Mouse (Mus musculus) natural killer cell, adult 2 months (primary cell): ENCODE results near the gene Hoxc10.

Experiments used
- DNase-seq, 2 experiments: peaks; one replicate each; pipeline ENCODE4 v3.0.0; 2022; ENCODE audit warnings: low spot score in 2 of 2

The Hoxc10 gene

DNA sequence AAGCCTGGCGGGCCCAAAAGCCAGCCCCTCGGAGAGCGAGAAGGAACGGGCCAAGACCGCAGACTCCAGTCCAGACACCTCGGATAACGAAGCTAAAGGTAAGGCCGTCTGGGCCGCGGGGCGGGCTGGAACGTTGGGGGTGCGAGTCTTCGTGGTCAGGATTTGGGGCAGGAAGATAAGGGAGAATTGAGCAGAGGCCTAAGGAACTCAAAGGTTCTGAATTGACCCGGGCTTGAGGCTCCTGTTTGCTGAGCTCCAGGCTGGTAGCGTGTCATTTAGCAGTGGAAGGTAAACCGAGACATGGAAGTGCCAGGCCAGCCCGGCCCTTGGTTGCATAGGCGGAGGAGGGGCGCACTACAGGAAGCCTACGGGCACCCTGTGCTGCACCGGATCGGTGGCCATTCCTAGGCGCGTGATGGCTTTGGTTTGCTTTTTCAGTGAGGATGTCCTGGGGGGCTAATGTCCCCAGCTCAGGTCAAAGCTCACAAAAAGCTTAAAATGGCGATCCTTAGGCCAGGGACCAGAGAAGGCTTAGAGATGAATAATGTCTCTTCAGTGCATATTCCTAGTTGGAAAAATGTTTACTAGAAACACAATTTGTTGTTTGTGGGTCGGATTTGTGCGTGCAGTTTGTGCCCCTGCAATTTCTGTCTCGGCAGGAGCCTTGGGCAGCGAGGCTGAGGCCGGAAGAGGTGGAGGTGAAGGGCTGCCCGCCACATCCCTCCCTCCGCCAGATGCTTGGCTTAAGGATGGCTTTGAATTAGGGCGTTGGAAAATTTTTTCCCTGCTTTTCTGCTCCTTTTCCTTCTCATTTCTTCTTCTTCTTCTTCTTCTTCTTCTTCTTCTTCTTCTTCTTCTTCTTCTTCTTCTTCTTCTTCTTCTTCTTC is 1.2 kb downstream of the Hoxc10 start:
- DNase-seq, result no peak

DNA sequence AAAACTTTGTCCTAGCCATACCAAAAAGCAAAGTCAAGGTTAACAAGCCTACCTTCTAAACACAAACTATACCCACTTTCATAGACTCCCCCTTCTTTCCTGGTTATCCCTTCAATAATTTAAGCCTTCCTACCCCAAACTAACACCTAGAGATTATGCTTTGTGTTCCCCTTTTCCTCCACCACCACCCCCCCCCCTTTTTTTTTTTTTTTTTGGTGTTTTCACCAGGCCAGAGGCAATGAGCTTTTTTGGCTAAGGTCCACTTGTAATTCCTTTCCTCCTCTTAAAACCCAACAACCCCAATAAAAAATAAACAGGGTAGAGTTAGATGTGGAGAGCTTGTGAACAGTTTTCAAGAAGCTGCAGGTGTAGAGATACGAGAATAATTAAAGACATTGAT is 2.7 kb downstream of the Hoxc10 start:
- DNase-seq, result no peak

DNA sequence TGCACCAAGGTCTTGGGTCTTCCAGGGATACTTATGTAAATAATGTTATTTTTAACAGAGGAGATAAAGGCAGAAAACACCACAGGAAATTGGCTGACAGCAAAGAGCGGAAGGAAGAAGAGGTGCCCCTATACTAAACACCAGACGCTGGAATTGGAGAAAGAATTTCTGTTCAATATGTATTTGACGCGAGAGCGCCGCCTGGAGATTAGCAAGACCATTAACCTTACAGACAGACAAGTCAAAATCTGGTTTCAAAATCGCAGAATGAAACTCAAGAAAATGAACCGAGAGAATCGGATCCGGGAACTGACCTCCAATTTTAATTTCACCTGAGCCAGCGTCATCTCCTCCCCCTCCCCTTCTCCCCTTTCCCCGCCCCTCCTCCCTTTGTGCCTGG is 4.1 kb downstream of the Hoxc10 start:
- no peak for DNase-seq

DNA sequence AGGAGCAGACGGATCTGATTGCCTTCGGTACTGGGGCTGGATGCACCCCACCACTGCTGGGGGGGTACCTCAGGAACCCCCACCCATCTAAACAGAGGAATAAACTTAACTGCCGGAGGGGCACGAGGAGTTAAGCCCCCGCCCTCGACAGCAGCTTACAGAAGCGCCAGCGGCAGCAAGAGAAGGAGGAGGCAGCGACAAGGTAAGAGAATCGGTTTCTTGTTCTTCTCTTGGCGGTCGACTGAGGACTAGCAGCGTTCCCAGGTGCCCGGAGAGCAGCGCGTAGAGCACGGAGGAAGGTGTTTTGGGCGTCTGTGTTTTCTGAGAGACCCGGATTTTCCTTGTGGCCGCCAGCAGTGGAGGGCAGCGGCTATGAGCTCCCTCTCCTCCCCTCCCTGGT is 5.7 kb downstream of the Hoxc10 start:
- DNase-seq, result no peak

DNA sequence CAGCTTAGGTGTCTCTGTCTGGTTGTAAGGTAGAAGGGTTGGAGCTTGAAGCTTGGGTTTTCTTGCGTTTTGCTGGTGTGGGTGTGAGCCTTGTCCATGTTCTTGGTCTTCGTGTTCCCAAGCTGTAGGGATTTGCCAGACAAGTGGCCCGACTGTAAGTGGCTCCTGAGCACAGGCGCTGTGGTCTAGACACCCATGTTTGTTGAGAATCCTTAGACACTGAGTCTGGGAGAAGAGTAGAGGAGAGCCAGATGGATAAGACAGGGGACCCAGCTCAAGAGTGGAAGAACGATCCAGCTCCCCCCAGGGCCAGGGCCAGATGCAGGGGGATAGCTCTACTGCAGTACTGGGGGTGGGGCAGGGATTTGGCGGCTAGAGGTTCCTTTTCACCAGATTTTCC is 6.2 kb downstream of the Hoxc10 start:
- DNase-seq, result no peak

DNA sequence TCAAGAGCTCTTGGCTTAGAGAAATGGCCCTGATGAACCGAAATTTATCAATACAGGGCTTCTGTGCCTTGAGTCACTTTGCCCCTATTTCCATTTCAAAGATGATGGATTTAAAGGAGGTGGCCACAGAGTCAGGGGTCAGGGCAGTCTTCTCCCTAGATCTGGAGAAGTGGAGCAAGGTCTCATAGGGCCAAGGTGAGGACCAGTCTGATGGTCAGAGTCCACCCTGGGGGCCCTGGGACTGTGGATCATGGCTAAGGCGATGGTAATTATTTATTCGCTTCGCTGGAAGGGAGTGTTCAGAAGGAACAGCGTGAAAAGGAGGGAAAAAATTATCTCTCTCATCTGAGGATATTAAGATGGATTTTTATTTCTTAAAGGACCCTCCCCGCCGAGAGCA is 8.4 kb downstream of the Hoxc10 start:
- DNase-seq, result no peak

DNA sequence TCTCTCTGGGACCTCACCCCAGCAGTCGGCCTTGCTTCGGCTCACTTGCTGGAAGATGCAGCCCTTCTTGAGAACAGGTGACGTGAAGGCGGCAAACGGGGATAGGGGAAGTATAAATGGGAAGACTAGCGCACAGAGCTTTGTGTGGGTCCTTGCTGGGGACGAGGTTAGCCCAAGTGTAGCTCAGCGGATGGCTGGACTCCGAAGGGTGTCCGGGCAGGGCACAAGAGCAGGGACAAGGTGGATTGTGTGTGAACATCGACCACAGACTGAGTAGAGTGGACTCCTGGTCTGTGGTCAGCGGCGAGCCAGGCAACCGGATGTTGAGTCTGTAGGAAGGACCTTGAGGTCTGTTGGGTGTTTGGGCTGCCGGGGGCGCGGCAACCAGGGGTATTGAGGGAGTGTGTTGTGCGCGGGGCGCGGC is 9.1 kb downstream of the Hoxc10 start:
- DNase-seq, result peak in 1 of 2 experiments; percentile 39

DNA sequence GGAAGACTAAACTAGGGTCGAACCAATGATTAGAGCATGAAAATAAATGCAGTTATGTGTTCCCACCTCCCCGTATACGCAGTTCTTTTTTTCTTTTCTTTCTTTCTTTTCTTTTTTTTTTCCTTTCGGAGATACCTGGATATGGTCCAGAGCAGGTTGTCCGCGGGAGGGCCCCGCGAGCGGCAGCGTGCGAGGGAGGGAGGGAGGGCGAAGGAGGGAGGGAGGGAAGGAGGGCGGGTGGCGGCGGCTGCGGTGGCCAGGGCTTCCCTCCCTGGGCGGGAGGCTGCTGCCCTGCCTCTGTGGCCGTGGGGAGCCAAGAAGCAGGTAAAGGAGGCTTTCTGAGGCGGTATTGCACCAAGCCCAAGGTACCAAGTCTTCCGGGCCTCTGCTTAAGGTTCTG is 9.6 kb downstream of the Hoxc10 start, which contains the start of gene Hoxc9:
Gene Hoxc9 (plus strand): TSS at position 269 of the 400 bp plus-strand sequence.
- no peak for DNase-seq

DNA sequence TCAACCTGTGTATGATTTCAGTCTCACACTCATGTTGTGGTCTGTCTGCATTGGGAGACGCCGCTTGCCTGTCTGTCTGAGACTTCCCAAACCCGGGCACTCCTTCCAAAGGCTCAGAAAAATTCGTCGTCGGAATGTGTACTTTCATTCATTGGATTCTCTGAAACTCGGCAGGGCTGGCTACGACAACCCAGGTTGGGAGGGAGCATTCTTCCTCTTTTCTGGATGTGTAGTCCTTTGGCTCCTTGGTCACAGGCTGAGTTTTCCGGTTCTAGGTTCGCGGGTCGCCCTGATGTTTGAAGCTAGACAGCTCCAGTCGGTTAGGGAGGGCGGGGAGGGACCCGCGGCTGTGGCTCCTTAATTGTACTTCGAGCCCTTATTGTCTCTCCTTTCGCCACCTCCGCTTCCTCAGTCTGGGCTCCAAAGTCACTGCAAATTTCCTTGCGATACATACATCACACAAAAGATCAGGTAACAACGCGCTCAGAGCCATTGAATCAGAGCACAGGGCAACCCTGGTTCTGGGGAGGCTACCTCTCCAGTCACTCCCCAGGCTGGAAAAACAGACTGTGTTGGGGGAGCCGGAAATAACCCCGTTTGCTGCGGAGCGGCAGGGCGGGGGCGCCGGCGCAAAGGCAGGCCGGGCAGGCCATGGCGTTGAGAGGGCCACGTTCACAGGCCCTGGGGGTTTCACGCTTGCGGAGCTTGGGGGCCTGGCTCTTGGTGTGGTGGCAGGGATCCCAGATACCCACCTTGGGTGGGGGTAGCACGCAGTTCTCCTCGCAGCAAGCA is 10.2 kb downstream of the Hoxc10 start:
- DNase-seq, result no peak

DNA sequence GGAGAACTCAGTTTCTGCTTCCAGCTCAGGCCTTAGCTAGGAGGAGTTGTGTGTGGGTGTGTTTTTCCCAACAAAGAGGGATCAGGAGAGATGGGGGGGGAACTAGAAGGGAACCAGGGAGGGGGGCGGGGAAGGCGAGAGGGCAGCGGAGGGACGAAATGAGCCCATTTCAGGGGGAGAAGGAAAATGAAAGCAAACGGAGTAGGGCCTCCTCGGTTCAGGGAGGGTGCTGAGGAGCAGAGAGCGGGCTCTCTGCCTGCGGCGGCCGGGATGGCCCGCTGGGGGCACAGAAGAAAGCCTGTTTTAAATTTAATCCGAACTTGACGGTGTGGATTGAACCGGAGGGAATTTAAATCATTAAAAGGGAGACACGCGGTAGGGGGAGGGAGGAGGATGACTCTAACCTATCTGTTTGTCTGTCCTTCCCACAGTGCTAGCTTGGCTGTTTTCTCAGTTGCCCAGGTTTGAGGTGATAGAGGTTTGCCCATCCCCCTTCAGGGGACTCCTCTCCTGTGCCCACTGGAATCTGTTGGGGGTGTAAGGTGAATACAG is 10.9 kb downstream of the Hoxc10 start:
- DNase-seq, result no peak

DNA sequence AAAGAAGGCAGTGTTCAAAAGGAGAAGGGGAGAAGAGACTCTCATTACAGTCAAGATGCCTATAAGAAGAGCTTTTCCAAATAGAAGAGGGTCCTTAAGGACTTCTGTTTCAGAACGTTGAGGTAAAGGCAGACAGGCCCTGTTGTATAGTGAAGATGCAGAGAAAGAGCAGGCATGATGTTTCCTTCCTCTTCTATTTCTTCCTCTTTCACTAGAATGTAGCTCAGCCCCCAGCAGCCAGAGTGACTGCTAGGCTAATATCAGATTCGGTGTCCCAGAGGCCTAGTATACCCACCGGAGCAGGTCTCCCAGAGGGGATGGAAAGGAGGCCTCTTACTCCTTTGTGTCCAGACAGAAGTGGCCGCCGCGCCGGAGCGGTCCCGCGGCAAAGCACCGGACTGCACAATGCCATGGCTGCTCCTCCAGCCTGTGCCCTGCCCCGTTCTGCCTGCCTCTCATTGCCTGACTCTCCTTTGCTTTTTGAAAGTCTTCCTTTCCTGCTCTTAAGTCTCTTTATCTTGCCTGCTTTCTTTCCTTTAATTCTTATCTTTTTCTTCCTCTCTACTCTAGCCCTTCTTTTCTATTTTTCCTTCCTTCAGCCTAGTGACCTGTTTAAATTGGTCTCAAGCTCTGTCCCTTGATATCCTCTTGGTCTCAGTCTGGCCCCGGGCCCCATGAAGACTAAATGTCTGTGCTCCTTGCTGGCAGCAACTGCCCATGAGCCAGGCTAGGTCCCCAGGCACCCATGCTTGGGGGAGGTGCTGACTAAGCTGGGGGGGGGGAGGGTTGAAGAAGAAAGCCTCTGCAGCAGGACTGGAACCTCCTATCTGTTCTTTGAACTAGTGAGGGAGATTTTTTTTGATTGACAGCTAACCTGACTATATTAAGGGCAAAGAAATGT is 12.3 kb downstream of the Hoxc10 start:
- DNase-seq, result no peak

DNA sequence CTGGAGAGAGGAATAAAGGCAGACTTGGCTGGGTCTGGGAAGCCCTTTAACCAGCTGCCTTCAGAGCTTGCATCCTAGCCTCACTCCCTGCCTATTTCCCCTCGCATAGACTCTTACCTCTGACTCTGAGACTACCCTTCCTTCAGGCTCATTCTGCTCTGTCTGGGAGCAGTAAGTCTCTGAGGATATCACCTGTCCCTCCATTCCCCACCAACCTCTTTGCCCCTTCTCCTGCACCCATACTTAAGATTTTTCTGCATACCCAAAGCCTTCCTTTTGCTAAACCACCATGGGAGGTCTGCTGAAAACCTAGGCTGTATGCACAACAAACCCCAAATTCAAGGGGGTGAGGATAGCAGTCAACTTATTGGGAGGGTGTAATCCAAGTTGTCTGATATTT is 13.3 kb downstream of the Hoxc10 start:
- DNase-seq, result no peak

DNA sequence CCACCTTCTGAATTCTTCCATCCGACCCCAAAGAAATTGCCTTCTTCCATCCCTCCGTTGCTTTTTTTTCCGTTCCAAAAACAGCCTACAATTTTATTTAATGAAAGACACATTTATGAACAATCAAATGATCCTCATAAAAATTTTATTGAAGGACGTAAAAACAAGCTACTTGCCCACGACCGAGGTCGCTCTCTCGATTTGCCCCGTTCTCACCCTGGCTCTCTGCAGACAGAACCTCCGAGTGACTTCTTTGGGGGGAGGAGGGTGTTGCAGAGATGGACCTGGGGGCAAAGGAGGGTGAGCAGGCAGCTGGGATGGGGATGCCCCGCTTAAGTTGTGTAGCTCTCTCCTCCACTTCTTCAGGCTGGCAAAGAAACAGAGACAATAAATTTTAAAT is 13.8 kb downstream of the Hoxc10 start:
- no peak for DNase-seq

DNA sequence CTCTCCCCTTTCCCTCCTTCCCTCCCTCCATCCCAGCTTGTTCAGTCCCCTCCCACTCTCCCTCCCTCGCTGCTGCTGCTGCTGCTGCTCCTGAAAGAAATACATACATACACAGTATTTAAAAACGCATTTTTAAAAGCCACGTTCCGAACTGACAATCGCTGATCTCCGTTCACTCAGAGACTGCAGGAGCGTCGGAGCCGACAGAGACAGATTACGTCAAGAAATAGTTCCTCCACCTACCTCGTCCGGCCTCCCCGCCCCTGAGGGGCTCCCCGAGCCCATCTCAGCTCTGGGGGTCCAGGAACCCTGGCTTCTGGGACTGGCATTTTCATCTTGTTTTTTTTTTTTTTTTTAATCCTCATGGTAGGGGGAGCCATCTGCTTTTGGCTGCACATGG is 14.3 kb downstream of the Hoxc10 start:
- DNase-seq, result no peak

DNA sequence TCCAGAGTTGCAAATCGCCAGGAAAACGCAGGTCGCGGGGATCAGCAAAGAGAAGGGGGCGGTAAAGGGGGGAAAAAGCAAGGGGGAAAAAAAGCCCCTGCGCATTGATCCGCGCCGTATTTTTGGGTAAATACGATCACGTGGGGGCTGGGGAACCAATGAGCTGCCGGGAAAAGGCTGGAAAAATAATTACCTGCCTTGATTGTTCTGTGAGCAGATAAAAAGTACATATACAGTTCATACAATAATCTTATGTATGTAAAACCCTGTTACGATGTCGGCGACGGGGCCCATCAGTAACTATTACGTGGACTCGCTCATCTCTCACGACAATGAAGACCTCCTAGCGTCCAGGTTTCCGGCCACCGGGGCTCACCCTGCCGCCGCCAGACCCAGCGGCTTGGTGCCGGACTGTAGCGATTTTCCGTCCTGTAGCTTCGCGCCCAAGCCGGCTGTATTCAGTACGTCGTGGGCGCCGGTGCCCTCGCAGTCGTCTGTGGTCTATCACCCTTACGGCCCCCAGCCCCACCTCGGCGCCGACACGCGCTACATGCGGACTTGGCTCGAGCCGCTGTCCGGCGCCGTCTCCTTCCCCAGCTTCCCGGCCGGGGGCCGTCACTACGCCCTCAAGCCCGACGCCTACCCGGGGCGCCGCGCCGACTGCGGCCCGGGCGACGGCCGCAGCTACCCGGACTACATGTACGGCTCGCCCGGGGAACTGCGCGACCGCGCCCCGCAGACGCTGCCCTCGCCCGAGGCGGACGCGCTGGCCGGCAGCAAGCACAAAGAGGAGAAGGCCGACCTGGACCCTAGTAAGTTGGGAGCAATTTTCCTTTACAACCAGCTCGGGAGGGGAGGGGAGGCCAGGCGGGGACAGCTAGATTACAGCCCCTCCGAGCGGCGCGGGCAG is 15.0 kb downstream of the Hoxc10 start:
- no peak for DNase-seq

DNA sequence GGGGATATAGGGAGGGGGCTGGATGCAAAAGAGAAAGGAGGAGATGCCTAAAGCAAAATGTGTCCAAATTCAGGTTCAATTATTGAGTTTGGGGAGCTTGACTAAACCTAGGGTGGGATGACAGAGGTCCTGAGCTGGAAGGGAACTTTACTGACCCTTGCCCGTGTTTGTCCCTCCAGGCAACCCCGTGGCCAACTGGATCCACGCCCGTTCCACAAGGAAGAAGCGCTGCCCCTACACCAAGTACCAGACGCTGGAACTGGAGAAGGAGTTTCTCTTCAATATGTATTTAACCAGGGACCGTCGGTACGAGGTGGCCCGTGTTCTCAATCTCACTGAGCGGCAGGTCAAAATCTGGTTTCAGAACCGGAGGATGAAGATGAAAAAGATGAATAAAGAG is 17.1 kb downstream of the Hoxc10 start:
- no peak for DNase-seq

DNA sequence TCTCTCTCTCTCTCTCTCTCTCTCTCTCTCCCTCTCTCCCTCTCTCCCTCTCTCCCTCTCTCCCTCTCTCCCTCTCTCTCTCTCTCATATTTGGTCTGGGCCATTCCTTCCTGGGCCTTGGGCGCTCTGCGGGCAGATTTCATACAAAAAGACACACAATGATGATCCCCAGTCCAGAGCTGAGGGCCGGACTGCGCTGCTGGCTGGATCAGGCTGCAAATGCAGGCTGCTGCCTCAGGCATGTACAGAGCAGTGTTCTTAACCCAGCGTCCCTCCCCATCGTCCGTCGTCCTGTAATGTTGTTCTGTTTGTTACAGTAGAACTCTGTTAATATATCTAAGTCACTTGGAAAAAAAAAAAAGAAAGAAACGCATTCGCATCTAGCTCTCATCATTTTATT is 17.9 kb downstream of the Hoxc10 start:
- no peak for DNase-seq

DNA sequence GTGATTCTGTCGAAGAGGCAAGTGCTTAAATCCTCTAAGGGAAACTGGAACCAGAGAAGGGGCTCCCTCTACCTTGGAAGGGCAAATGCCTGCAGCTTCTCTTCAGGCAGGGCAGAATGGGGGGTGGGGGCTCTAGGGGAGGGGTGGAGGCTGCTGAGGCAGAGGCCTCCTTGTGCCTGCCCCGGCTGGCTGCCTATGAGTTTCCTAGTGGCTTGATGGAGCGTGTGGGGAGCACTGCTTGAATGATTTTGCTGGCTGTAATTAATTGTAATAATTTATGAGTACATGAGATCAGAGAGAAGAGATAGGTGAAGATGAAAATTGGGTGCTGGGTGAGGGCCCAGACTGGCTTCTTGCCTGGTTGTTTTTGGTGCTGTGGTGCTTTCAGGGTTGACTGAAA is 18.3 kb downstream of the Hoxc10 start:
- DNase-seq, result no peak

DNA sequence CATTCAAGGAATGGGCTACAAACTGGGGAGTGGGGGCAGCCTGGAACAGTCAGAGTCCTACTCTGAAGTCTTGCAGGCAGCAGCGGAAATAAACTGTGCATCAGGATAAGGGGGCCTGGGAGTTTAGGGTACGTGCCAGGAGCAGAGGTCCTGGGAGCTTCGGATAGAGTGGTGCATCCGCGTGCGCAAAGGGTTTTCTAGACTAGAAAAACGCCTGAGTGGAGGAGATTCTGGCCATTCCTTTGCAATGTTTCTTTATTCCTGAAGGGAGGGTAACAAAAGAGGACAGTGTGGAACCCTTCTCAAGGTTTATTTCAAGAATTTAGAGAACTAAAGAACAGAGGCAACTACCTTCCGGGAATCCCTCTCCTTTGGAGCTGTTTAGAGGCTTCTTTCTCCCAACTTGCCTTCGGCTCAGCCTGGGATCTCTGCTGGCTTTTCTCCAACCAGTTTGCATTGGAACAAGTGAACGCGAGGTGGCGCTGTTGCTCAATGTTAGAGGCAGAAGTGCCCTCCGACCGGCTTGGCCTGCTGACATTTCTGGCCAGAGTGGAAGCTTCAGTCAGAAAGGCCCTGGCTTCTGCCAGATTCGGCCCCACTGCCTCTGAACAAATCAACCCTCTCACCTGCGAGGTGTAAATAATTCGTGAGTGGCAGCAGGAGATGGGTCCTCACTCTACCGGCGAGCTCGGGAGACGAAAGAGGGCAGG is 20.7 kb downstream of the Hoxc10 start:
- peak; percentile 79 to 84 for DNase-seq

DNA sequence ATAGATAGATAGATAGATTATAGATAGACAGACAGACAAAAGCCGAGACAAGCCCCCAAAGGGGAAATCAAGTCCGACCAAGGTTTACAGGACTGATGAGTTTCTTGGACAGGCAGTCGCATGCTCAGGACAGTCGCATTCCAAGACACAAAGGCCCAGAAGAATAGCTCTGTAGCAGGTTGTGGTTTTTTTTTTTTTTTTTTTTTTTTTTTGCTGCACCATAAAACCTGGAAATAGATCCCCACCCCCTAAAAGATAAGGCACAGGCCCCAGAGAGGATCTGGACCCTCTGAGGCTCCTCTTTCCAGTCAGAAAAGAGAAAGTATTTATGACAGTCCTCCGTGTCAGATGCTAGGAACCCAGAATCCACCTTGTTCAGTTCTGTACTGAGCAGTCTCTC is 21.5 kb downstream of the Hoxc10 start:
- no peak for DNase-seq
